Mouse (Mus musculus) CH12.LX (cell line): Measurements from ENCODE around the gene Ckap2l. TPM values are rescaled to one million over a fixed set of nuclear protein-coding genes. Genes with fewer than 3 reads are reported as not detected.

Source experiments
- DNase-seq: peaks from one replicate; pipeline ENCODE4 v3.0.0-alpha.2; 2013; ENCODE audit errors: extremely low read depth
- H3K27ac ChIP-seq: 2 replicates; pipeline ENCODE4 v1.5.1; 2012; ENCODE audit warnings: low read depth, mild to moderate bottlenecking, control low read depth, moderate library complexity; ENCODE audit not compliant: insufficient read depth
- H3K27me3 ChIP-seq: replicated peaks from 2 replicates; pipeline ENCODE3; 2012; ENCODE audit warnings: inconsistent platforms
- H3K36me3 ChIP-seq, 2 experiments: replicated peaks in 1 of 2; 2 replicates each; pipeline versions ENCODE3 to v1.6.1; 2012; ENCODE audit warnings: inconsistent platforms in 1 of 2, low read length in 1 of 2, mild to moderate bottlenecking in 1 of 2, mixed read lengths in 1 of 2, moderate library complexity in 1 of 2; ENCODE audit not compliant: control insufficient read depth in 1 of 2, insufficient read depth in 1 of 2
- H3K4me1 ChIP-seq, 2 experiments: 2 replicates each; pipeline ENCODE4 v1.6.1; 2012; ENCODE audit warnings: inconsistent platforms in 1 of 2, moderate library complexity in 1 of 2; ENCODE audit not compliant: insufficient read depth in 2 of 2, control insufficient read depth in 1 of 2
- H3K4me2 ChIP-seq: 2 replicates; pipeline ENCODE4 v1.6.1; 2012; ENCODE audit warnings: low read depth, mild to moderate bottlenecking, control low read depth; ENCODE audit not compliant: poor library complexity, insufficient read depth, severe bottlenecking
- H3K4me3 ChIP-seq, 3 experiments: fragments of 150-350 bp in 1 of 3; sonication (generic) in 1 of 3; replicated peaks in 1 of 3; 2 replicates each; pipeline versions ENCODE3 to v1.5.1; 2011 to 2012; ENCODE audit warnings: low read depth in 2 of 3, low read length in 2 of 3, mild to moderate bottlenecking in 2 of 3, moderate library complexity in 2 of 3, control low read depth in 1 of 3, improper control_type of control experiment in 1 of 3, inconsistent platforms in 1 of 3, mixed read lengths in 1 of 3; ENCODE audit not compliant: poor library complexity in 1 of 3
- H3K79me2 ChIP-seq: replicated peaks from 2 replicates; pipeline ENCODE4 v1.6.1; 2012; ENCODE audit warnings: mild to moderate bottlenecking, moderate library complexity; ENCODE audit not compliant: control insufficient read depth, poor library complexity, insufficient read depth, severe bottlenecking; ENCODE audit errors: extremely low read depth
- H3K9ac ChIP-seq: 2 replicates; pipeline ENCODE4 v1.6.1; 2012; ENCODE audit warnings: low read depth, mild to moderate bottlenecking, control low read depth, moderate library complexity; ENCODE audit not compliant: insufficient read depth
- H3K9me3 ChIP-seq: replicated peaks from 2 replicates; pipeline ENCODE3; 2012; ENCODE audit warnings: low read length, inconsistent platforms, mixed read lengths
- BHLHE40 ChIP-seq: IDR thresholded peaks from 2 replicates; pipeline ENCODE4 v1.6.1; 2011; ENCODE audit warnings: mild to moderate bottlenecking, low read depth, low read length, improper control_type of control experiment
- E2F4 ChIP-seq: IDR thresholded peaks from 2 replicates; pipeline ENCODE4 v1.6.1; 2011; ENCODE audit warnings: low read depth, low read length, improper control_type of control experiment; ENCODE audit not compliant: insufficient replicate concordance
- ELF1 ChIP-seq: IDR thresholded peaks from 2 replicates; pipeline ENCODE4 v1.6.1; 2014; ENCODE audit warnings: low read depth, mild to moderate bottlenecking, inconsistent platforms, low read length, improper control_type of control experiment
- ETS1 ChIP-seq: conservative IDR thresholded peaks from 2 replicates; pipeline ENCODE4 v1.6.1; 2012; ENCODE audit warnings: low read depth, mild to moderate bottlenecking, inconsistent platforms, low read length, improper control_type of control experiment, moderate library complexity
- HCFC1 ChIP-seq: IDR thresholded peaks from 2 replicates; pipeline ENCODE4 v1.6.1; 2012; ENCODE audit warnings: low read depth, mild to moderate bottlenecking, inconsistent platforms, low read length, improper control_type of control experiment
- JUND ChIP-seq: conservative IDR thresholded peaks from 2 replicates; pipeline ENCODE4 v1.6.1; 2011; ENCODE audit warnings: low read depth, low read length, improper control_type of control experiment
- MAX ChIP-seq: IDR thresholded peaks from 2 replicates; pipeline ENCODE4 v1.6.1; 2011; ENCODE audit warnings: low read length, improper control_type of control experiment
- MAZ ChIP-seq: IDR thresholded peaks from 2 replicates; pipeline ENCODE4 v1.6.1; 2012; ENCODE audit warnings: low read depth, mild to moderate bottlenecking, inconsistent platforms, low read length, improper control_type of control experiment, moderate library complexity
- MEF2A ChIP-seq: IDR thresholded peaks from 2 replicates; pipeline ENCODE4 v1.6.1; 2014; ENCODE audit warnings: low read depth, mild to moderate bottlenecking, inconsistent platforms, low read length, improper control_type of control experiment, borderline replicate concordance
- MXI1 ChIP-seq: IDR thresholded peaks from 2 replicates; pipeline ENCODE4 v1.6.1; 2011; ENCODE audit warnings: mild to moderate bottlenecking, low read depth, low read length, improper control_type of control experiment
- PAX5 ChIP-seq: IDR thresholded peaks from 2 replicates; pipeline ENCODE4 v1.6.1; 2012; ENCODE audit warnings: low read length, inconsistent platforms, mixed read lengths
- RAD21 ChIP-seq: IDR thresholded peaks from 2 replicates; pipeline ENCODE4 v1.6.1; 2011; ENCODE audit warnings: low read depth, mild to moderate bottlenecking, low read length, improper control_type of control experiment, moderate library complexity
- SIN3A ChIP-seq: IDR thresholded peaks from 2 replicates; pipeline ENCODE4 v1.6.1; 2012; ENCODE audit warnings: low read length, improper control_type of control experiment, inconsistent platforms
- TCF12 ChIP-seq: IDR thresholded peaks from 2 replicates; pipeline ENCODE4 v1.6.1; 2014; ENCODE audit warnings: low read depth, mild to moderate bottlenecking, inconsistent platforms, low read length, improper control_type of control experiment
- USF1 ChIP-seq: IDR thresholded peaks from 2 replicates; pipeline ENCODE4 v1.6.1; 2014; ENCODE audit warnings: low read depth, mild to moderate bottlenecking, inconsistent platforms, low read length, improper control_type of control experiment
- ZNF384 ChIP-seq: IDR thresholded peaks from 2 replicates; pipeline ENCODE4 v1.6.1; 2012; ENCODE audit warnings: low read depth, low read length, improper control_type of control experiment, inconsistent platforms
- dilution Hi-C: fragments of 300-500 bp; cut with MboI; formaldehyde crosslinking; loops from 2 replicates; pipeline ENCODE4 v1.14.3; 2020; ENCODE audit warnings: low sequenced_read_pairs; ENCODE audit not compliant: extremely low pct_unique_long_range_greater_than_20kb, extremely low pct_ligation_motif_present
- in situ Hi-C: fragments of 300-500 bp; cut with MboI; formaldehyde crosslinking; loops from 3 replicates; pipeline ENCODE4 v1.14.3; 2019; ENCODE audit warnings: low sequenced_read_pairs, low pct_ligation_motif_present, low pct_unique_long_range_greater_than_20kb, mixed read lengths
- polyA plus RNA-seq: library from polyadenylated mRNA; unstranded; fragments of >175 nt; gene quantifications from 2 replicates; pipeline ENCODE4 v1.2.1, GENCODE M21; 2012; ENCODE audit warnings: low read depth; ENCODE audit not compliant: insufficient read length
- total RNA-seq, 2 experiments: library from RNA; depleted of rRNA; stranded (reverse); fragments of 300-350 nt in 1 of 2; fragments of >200 nt in 1 of 2; gene quantifications; 2 replicates each; pipeline ENCODE4 v1.2.3; 2012 to 2014

Gene Ckap2l
- total and polyA plus RNA-seq, 3 experiments = 13.3 to 35.6 (median 23.6) TPM

DNA sequence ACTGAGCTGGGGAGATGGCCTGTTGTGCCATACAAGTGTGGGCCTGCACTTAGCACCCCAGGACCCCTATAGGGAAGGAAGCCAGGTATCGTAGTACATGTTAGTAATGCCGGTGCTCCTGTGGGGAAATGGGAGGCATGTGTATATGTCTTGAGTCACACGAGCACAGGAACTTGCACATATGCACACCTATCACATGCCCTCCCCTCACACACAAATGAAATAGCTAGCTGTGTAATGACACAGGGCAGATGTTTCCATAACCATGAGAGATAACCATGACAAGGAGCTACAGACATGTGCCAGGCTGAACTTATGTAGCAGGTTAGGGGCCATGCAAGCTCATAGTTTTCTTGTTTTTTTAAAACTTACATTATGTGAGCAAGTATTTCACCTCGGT lies 54.0 kb downstream of the Ckap2l start:
- Histone ChIP-seq H3K27me3 (no peaks in the 10 kb centered on the region), H3K9me3 (peaks cover 2% of the 10 kb centered on the region), H3K27ac (no peak overlapping the region), H3K4me1 (peaks cover 0 to 2% of the 10 kb centered on the region in 2 experiments; a peak in 3 of 4 replicates), H3K4me3 (no peak overlapping the region), H3K36me3 (no peaks in the 10 kb centered on the region), H3K4me2 (no peak overlapping the region), H3K9ac (no peak overlapping the region), H3K79me2 (no peaks in the 10 kb centered on the region)
- dilution Hi-C loops (no loop called here), in situ Hi-C loops (no loop called here)
- no peak for TF ChIP-seq HCFC1
- TF ChIP-seq E2F4 = no peak
- TF ChIP-seq PAX5 = no peak
- TF ChIP-seq BHLHE40 = no peak
- no peak for TF ChIP-seq SIN3A
- no peak for TF ChIP-seq TCF12
- TF ChIP-seq USF1 = no peak
- no peak for TF ChIP-seq RAD21
- no peak for TF ChIP-seq MAZ
- TF ChIP-seq MXI1 = no peak
- no peak for TF ChIP-seq MEF2A
- TF ChIP-seq MAX = no peak
- no peak for TF ChIP-seq JUND
- no peak for TF ChIP-seq ETS1
- no peak for DNase-seq

DNA sequence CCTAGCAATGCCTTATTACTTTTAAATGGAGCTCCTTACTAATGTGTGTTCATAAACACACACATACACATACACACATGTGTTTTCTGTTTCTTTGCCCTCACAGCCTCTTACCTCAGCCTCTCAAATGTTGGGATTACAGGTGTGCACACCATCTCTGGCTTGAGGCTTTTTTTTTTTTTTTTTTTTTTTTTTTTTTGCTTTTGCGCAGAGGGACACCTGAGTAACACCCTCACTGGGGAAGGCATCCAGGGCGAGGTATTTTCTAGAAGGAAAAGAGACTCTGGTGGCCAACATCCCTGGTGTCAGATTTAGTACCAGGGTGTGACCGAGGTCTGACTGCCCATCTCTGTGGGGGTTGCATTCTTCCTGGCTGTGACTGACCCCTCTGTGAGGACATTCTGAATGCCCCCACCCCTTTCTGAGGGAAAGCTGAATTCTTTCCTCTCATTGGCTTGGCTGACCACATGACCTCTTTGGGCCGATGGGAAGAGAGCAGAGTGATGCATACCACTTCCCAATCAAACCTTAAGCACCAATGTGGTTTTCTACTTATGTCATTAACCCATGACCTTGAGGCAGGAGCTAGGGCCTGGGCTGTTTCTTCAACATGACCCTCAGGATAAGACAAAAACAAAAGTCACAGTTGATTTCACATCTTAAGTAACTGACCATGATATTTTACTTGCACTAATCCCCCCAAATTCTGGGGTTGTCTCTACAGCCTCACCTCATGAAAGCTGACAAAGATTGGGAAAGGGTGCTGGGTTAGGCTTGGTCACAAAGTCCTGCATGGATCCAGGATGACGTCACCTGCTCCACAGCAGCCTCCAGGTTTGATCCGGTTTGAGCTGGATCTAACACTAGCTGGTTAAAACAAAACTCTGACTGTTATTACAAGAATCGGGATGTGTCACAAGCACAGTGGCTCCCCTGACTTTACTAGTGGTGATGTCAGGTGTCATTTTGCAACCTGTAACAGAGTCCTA lies 54.9 kb downstream of the Ckap2l start:
- H3K27me3 ChIP-seq = no peaks in the 10 kb centered on the region
- no peaks in the 10 kb centered on the region for H3K79me2 ChIP-seq
- dilution Hi-C loops (no loop called here), in situ Hi-C loops (no loop called here)
- H3K27ac ChIP-seq = no peak overlapping the region
- peaks cover 0 to 2% of the 10 kb centered on the region in 2 experiments; a peak in 3 of 4 replicates for H3K4me1 ChIP-seq
- peaks cover 2% of the 10 kb centered on the region for H3K9me3 ChIP-seq
- H3K36me3 ChIP-seq = no peaks in the 10 kb centered on the region
- no peak overlapping the region for H3K9ac ChIP-seq
- DNase-seq = no peak
- no peak overlapping the region for H3K4me2 ChIP-seq
- TF ChIP-seq ZNF384 (peak; percentile 56), ELF1 (no peak)
- H3K4me3 ChIP-seq = no peak overlapping the region
